Mouse (Mus musculus) megakaryocyte, embryonic 14.5 days (primary cell): ENCODE data around the gene Plcb4.

Source experiments
- FLI1 ChIP-seq: IDR thresholded peaks from 2 replicates; pipeline ENCODE4 v1.6.1; 2012; ENCODE audit warnings: low read length, inconsistent platforms, mixed read lengths
- GATA1 ChIP-seq: IDR thresholded peaks from 3 replicates; pipeline ENCODE4 v1.6.1; 2012; ENCODE audit warnings: mixed read lengths, low read length, inconsistent platforms, borderline replicate concordance

DNA sequence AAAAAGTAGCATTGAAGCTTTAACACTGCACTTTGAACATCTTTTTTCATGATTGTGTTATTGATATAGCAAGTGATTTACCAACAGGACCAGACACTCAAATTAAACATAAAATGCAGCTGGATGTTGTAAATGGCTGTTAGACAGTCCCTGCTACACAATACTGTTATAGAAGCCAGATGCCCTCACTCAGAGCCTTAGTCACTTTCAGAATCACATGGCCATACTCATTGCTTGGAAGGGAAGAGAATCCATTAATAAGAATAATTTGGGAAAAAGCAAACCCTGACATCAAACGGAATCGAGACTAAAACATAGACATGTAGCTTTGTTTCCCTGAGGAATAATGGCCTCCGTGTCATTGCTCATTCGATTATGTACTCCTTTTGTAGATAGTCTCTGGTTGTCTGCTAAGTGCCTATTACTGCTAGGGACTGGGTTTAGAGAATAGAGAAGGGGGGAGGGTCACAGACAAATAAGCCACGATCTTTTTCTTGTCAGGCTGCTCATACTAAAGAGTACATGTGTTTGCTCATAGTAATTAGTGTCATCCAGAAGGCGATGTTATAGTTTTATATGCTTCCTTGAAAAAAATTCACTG lies 197.2 kb downstream of the Plcb4 start:
- TF ChIP-seq GATA1 (no peak), FLI1 (no peak)
